Mouse (Mus musculus): ENCODE data around the gene Gm43517.

DNA sequence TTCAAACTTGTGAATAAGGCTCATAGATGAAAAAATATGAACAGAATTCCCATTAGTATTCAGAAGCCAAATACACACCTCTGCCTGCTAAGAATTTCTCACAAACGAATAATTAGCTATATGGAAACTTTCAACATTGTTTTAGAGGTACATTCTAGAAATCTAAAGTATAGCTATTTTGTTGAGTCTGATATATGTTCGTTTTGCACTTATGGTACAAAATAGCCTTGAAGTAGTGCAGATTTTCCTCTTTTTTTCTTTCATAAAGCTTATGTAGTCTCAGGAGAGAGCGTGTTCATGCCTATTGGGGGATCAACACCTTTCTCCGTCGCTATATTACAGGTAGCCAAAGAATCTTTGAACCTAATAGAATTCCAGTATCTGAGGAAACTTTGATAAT, 7.9 kb downstream of the Gm43517 start:
- TF ChIP-seq POLR2A (IDR thresholded peaks at IDR 0.05; ENCODE audit: control insufficient read depth, extremely low read depth, insufficient read depth, low read length, poor library complexity) (no peak), CTCF (IDR thresholded peaks at IDR 0.05; ENCODE audit: borderline replicate concordance, control insufficient read depth, extremely low read depth, insufficient read depth, low read length, poor library complexity) (no peak)
